Mouse (Mus musculus): ENCODE measurements at regions not wholly inside any gene's neighbourhood (a gene's known extent, or its start where the extent isn't known, plus 50 kb on each side); places are given as distances from the start of the nearest gene placed in this dataset.

DNA sequence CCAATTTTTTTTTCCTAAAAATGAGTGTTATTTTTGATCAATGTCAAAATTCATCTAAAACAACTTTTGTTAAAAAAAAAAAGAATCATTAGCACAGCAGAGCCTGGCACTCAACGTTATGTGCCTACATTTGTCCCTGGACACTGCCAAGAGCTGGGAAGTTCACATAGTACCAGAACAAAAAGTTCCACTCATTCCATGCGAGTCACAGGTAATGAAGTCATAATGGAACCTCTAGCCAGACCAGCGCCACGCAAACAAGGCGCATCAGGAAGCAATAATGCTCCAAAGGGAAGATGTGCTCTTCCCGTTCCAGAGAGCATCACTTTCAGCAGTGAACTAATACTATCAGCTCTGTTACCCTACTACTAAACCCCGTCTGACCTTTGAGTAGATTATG is 257.0 kb upstream of the 1700056E22Rik start:
- no peak for DNase-seq (ENCODE audit: low spot score)

GRCm38 (mm10) chr1:184289733-184290416 is 255.8 kb upstream of the 1700056E22Rik start:
- no peak for DNase-seq (ENCODE audit: low spot score)

GRCm38 (mm10) chr1:184281768-184282167 is 247.7 kb upstream of the 1700056E22Rik start:
- DNase-seq (ENCODE audit: low spot score) = peak; percentile 26

GRCm38 (mm10) chr1:184279263-184279662 is 245.2 kb upstream of the 1700056E22Rik start:
- DNase-seq (ENCODE audit: low spot score) = no peak

GRCm38 (mm10) chr1:184277001-184277400 is 242.9 kb upstream of the 1700056E22Rik start:
- DNase-seq (ENCODE audit: low spot score) = peak; percentile 35

GRCm38 (mm10) chr1:184275877-184276276 is 241.8 kb upstream of the 1700056E22Rik start:
- peak; percentile 24 for DNase-seq (ENCODE audit: low spot score)

DNA sequence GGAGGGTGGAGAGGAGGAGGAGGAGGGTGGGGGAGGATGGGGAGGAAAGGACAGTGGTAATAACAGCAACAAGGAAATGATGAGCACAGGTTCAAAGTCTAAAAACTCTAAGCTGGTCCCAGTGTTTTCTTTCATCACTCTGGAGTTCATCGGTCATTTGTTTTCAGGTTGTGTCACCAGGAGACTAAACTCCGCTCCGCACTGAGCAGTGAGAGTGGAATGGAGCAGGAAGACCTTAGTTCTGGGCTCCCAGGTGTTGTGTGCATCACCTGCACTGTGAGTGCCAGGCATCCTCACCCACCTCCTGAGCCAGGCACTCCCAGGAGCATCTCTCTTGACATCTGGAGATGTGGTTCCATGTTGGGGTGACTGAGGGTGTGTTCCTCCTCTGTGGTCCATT is 241.3 kb upstream of the 1700056E22Rik start:
- DNase-seq (ENCODE audit: low spot score) = no peak

GRCm38 (mm10) chr1:184274704-184275103 is 240.6 kb upstream of the 1700056E22Rik start:
- no peak for DNase-seq (ENCODE audit: low spot score)

DNA sequence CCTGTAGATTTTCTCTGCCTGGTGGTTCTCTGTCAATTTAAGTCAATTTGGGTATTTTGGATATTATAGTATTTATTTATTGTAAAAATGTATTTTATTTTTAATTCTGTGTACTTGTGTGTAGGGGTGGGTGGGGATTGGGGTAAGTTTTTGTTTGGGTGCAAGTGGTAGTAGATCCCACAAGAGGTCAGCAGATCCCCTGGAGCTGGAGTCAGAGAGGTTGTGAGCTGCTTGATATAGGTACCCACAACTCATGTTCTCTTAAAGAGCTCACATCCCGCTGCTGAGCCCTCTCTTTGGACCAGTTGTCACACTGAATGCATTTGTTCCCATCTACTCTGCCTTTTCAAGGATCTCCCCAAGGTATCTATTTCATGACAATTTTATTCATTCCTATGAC is 239.6 kb upstream of the 1700056E22Rik start:
- DNase-seq (ENCODE audit: low spot score) = no peak

DNA sequence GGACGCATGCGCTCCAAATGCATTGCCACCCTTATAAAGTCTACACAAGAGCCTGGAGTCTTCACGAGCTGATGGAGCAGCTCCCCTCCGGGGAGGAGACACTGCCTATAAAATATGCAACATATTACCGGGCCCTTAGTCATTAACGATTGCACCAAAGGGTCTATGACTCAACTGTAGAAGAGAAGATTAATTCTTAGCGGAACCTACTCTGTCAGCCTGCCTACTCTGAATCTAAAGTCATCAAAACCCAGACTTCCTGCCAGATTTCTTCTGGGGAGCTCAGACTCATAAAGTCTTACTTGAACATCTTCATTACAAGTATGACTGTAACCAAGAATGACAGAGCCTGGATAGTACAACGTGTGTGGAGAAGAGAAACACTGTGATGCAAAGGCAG is 237.2 kb upstream of the 1700056E22Rik start:
- no peak for DNase-seq (ENCODE audit: low spot score)

DNA sequence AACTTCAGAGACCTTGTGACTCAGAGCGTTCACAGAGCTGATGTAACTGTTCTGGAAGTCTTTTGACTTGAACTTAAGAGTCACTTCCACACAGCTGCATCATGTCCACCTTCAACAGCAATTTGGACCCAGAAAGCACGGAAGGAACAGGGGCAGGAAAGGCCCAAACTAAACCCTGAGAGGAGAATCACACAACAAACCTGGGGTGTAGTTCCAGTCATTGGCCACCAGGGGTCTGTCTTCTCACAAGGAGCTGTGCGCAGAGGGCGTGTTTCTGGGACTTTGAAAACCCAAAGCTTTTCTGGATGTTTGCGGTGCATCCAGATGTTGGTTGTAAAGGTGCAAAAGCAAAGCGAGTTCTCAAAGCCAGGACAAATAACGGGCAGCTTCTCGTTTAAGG is 231.9 kb upstream of the 1700056E22Rik start:
- DNase-seq (ENCODE audit: low spot score) = peak; percentile 77

DNA sequence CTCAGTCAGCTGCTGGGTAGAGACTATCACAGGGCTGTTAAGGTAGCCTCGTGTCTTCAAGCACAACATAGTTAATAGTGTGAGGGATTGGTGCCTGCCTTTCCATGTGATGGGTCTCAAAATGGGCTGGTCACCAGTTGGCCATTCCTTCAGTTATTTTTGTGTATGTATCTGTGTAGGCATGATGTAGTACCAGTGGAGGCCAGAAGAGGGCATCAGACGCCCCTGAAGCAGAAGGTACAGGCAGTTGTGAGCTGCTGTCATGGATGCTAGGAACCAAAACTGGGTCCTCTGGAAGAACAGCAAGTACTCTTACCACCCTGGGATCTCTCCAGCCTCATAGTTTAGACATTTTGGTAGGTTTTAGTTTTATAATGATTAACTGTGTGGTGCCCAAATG is 228.9 kb upstream of the 1700056E22Rik start:
- DNase-seq (ENCODE audit: low spot score) = no peak

- DNase-seq (ENCODE audit: low spot score) = no peak
Measured at GRCm38 (mm10) chr1:184261385-184261727, 227.3 kb upstream of the 1700056E22Rik start.

GRCm38 (mm10) chr1:184260722-184261384 is 226.8 kb upstream of the 1700056E22Rik start:
- DNase-seq (ENCODE audit: low spot score) = no peak

DNA sequence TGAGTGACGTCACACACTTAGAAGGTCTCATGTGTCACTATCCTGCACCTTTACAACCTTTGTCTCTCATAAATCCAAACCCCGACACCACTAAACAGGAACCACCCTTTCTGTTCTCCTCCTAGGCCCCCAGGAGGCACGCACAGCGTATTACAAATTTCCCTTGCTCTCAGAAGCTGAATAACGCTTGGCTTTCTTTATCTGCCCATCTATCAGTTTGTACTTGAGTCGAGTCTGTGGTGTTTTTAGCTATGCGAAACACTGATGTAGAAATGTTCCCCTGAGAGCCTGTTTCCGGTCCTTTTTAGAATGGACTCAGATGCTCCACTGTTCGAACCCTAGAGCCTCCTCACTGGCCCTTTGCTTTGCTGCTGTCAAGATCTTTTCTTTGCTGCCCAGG is 225.8 kb upstream of the 1700056E22Rik start:
- no peak for DNase-seq (ENCODE audit: low spot score)

- no peak for DNase-seq (ENCODE audit: low spot score)
Measured at GRCm38 (mm10) chr1:184257356-184257755, 223.3 kb upstream of the 1700056E22Rik start.

GRCm38 (mm10) chr1:184254951-184255350 is 220.8 kb upstream of the 1700056E22Rik start:
- DNase-seq (ENCODE audit: low spot score) = no peak

DNA sequence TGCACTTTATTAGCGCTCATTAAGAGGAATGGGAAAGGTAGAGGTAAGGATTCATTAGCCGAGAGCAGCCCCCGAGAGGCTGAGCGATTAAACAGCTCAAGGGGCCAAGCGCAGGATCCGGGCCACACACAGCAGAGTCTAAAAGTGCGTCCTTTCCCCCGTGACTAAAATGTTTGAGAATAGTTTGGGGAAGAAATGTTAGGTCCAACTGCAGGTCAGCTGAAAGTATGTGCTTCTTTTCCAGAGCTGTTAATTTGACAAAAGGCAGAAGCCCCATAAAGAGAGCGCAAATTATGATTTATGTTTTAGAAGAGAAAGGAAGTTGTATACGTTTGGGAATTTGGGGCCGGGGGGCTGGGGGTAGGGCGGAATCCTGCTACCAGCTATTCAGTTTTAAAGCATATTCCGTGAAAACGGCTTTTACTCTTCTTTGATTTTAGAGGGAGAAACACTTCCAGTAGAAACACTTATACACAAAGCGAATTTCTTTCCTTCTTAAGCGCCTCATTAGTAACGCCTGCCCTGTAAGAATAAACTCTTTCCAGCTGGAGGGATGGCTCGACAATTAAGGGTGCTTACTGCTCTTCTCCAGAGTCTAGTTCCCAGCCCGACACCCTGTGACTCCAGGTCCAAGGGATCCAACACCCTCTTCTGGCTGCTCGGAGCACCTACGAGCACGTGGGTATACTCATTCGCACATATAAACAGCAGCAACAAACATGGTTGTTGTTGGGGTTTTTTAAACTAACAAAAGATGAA is 210.8 kb upstream of the 1700056E22Rik start:
- no peak for DNase-seq (ENCODE audit: low spot score)

DNA sequence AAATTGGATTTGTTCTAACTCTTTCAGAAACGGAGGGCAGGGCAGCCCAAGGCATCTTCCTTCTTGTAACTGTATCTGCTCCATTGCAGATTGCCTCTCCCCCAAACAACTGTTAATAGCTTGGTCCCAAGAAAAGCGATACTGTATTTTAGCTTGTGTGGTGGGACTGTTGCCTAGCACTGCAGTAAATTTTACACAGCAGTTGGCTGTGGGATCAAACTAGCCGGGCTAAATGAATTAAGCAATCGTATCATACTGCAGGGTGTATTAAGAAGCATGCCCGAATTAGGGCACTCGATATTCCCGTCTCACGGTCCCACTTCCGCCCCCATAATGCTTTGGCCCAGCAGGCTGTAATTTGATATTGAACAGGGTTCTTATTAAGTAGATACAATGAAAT is 210.2 kb upstream of the 1700056E22Rik start:
- DNase-seq (ENCODE audit: low spot score) = no peak

GRCm38 (mm10) chr1:184241846-184242245 is 207.7 kb upstream of the 1700056E22Rik start:
- DNase-seq (ENCODE audit: low spot score) = no peak

DNA sequence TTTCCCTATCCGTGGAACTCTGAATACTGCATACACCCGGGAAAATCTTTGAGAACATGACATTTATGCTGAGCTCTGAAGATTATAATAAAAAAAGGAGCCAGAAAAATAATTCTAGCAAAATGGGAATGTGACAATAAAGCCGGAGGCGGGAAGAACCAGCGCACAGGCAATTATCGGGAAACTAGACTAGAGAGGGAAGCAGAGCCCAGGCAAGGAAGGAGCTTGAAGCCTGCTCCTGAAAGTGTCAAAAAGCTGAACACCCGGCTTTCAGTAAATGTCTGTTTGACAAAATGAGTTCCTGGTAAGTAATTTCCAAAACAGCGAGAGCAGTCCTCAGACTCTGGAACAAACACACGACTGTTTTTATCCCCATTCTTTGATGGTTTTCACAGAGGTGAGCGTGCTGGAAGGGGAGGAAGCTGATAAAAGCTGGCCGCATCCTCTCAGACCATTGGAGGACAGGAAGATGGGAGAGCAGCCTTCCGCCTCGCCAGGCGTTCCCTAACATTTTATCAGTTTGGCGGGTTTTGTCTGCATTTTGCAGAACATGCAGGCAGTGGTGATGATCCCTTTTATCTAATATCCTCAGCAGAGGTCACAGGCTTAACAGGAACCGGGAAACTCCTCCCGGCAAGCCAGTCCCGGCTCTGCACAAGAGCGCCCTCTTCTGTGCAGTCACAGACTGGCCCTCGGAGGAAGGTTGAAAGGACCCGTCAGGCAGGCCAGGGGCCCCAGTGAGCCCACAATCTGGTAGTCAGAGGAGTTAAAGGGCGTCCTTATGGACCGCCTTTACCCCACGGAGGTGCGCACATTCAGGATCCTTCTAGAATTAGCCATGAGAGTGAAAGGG is 201.3 kb upstream of the 1700056E22Rik start:
- DNase-seq (ENCODE audit: low spot score) = peak; percentile 82

DNA sequence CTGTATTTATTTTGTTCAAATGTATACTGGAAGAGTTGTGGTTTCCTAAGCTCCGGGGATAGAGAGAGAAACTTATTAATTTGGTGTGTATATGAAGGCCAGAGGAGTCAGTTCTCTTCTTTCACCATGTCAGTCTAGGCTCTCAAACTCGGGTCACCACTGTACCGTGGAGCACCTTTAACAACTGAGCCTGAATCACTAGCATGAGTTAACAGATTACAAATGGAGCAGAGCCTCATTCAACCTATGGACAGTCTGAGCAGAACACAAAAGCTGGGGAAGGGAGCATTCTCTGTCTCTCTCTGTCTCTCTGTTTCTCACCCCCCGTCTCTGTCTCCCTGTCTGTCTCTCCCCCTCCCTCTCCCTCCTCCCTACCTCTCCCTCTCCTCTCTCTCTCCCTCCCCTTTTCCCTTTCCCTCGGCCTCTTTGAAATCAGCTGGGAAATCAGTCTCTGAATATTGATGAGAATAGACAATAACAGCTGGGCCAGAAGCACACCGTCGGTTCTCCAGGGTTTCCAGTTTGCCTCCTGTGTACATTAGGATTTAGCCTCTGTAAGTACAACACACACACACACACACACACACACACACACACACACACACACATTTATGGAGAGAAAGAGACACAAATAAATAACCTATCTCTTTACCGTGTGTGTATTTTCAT is 200.4 kb upstream of the 1700056E22Rik start:
- DNase-seq (ENCODE audit: low spot score) = no peak

Measured in urinary bladder, postnatal 14 days (tissue).